Mouse (Mus musculus) kidney, embryonic 14.5 days (tissue): Measurements from ENCODE around the gene Med23. TPM values are rescaled to one million over a fixed set of nuclear protein-coding genes. Genes with fewer than 3 reads are reported as not detected.

ENCODE experiments used
- ATAC-seq: fragments of 200-750 bp; cut with Nextera tagmentation; 2 replicates; pipeline ENCODE4 v1.8.0; 2017; ENCODE audit warnings: moderate number of reproducible peaks, mild to moderate bottlenecking, moderate TSS enrichment, moderate library complexity; ENCODE audit not compliant: low FRiP score, low TSS enrichment
- H3K27ac ChIP-seq: fragments of 300-500 bp; sonication (generic); 2 replicates; pipeline ENCODE4 v1.5.1; 2014; ENCODE audit warnings: low read depth, mild to moderate bottlenecking, low read length, moderate library complexity, mixed read lengths
- H3K27me3 ChIP-seq: fragments of 300-500 bp; sonication (generic); 2 replicates; pipeline ENCODE4 v1.6.1; 2014; ENCODE audit warnings: mild to moderate bottlenecking, low read length; ENCODE audit not compliant: control insufficient read depth, insufficient read depth
- H3K36me3 ChIP-seq: fragments of 300-500 bp; sonication (generic); 2 replicates; pipeline ENCODE4 v1.6.1; 2014; ENCODE audit warnings: low read length, mixed read lengths; ENCODE audit not compliant: control insufficient read depth, insufficient read depth
- H3K4me1 ChIP-seq: fragments of 300-500 bp; sonication (generic); 2 replicates; pipeline ENCODE4 v1.6.1; 2014; ENCODE audit warnings: low read length, mixed read lengths; ENCODE audit not compliant: control insufficient read depth, insufficient read depth
- H3K4me2 ChIP-seq: fragments of 300-500 bp; sonication (generic); replicated peaks from 2 replicates; pipeline ENCODE4 v1.6.1; 2014; ENCODE audit warnings: low read depth, mild to moderate bottlenecking, low read length
- H3K4me3 ChIP-seq: fragments of 300-500 bp; sonication (generic); 2 replicates; pipeline ENCODE4 v1.5.1; 2014; ENCODE audit warnings: mild to moderate bottlenecking, low read length
- H3K9ac ChIP-seq: fragments of 300-500 bp; sonication (generic); 2 replicates; pipeline ENCODE4 v1.6.1; 2014; ENCODE audit warnings: low read depth, mild to moderate bottlenecking, low read length, moderate library complexity
- H3K9me3 ChIP-seq: fragments of 300-500 bp; sonication (generic); 2 replicates; pipeline ENCODE4 v1.6.1; 2016; ENCODE audit warnings: low read length; ENCODE audit not compliant: control insufficient read depth
- WGBS: fragments of 180-500 bp; shearing (Covaris S2); extraction: QIAGEN DNeasy Blood & Tissue Kit; methylation state at CpG from one replicate; pipeline ENCODE4 v1.1.7; 2014; 5-methylcytosine and 5-hydroxymethylcytosine counted together
- polyA plus RNA-seq: library from polyadenylated mRNA; unstranded; fragments of >200 nt; fragmentation: Nextera tagmentation; extraction: Ambion mirVana; gene quantifications from 2 replicates; pipeline ENCODE4 v1.2.1, GENCODE M21; 2014

The Med23 gene
- polyA plus RNA-seq, 1 experiment from 2014 or later, result 28.7 TPM

- H3K9ac ChIP-seq, result no peak overlapping the region
- WGBS, result 79% methylated on average over 8 of the region's 8 CpGs
- no peak for ATAC-seq
- H3K4me2 ChIP-seq, result no peak overlapping the region
- H3K36me3 ChIP-seq, result peaks cover 93% of the 10 kb centered on the region
- H3K27me3 ChIP-seq, result no peaks in the 10 kb centered on the region
- H3K4me3 ChIP-seq, result no peak overlapping the region
- H3K27ac ChIP-seq, result no peak overlapping the region
- no peaks in the 10 kb centered on the region for H3K9me3 ChIP-seq
- H3K4me1 ChIP-seq, result no peaks in the 10 kb centered on the region
Observed at GRCm38 (mm10) chr10:24911199-24911598, 41.4 kb downstream of the Med23 start.

DNA sequence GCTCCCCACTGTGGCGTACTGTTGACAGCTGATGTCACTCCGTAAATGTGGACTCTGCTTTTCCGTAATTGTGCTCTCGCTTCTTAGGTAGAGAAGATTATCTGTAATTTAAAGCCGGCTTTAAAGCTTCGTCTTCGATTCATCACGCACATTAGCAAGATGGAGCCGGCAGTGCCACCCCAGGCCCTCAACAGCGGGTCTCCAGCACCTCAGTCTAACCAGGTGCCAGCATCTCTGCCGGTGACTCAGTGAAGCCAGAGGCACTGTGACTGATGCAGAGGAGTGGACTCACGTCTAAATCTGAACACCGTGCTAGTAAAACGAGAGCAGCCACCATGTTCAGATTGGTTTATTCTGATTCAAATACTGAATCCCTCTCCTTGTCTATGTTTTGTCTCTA is 42.8 kb downstream of the Med23 start:
- no peak overlapping the region for H3K4me3 ChIP-seq
- no peak overlapping the region for H3K9ac ChIP-seq
- ATAC-seq, result no peak
- no peak overlapping the region for H3K4me2 ChIP-seq
- H3K27me3 ChIP-seq, result no peaks in the 10 kb centered on the region
- H3K4me1 ChIP-seq, result no peaks in the 10 kb centered on the region
- peaks cover 82% of the 10 kb centered on the region for H3K36me3 ChIP-seq
- H3K27ac ChIP-seq, result no peak overlapping the region
- 96% methylated on average over 14 of the region's 14 CpGs for WGBS
- no peaks in the 10 kb centered on the region for H3K9me3 ChIP-seq

DNA sequence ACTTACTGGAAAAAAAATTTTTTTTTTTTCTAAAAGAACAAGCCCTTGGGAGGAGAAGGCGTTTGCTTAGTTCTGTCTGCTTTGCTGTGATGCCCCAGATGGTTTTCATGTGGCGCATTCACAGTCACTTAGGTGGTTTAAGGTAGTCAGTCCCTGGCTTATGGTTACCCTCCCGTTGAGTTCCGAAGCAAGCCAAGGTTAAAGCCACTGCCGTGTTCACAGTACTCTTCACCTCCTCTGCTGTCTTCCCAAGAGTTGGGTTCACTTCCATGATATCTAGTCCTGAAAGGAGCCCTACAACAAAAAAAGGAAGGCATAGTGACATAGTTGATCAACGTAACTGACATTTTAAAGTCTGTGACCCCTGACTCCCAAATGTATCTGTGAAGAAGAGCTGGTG is 45.7 kb downstream of the Med23 start:
- Histone ChIP-seq H3K27me3 (no peaks in the 10 kb centered on the region), H3K9ac (no peak overlapping the region), H3K36me3 (peaks cover 57% of the 10 kb centered on the region), H3K27ac (no peak overlapping the region), H3K4me2 (no peak overlapping the region), H3K4me3 (no peak overlapping the region), H3K4me1 (no peaks in the 10 kb centered on the region), H3K9me3 (no peaks in the 10 kb centered on the region)
- 87% methylated on average over 6 of the region's 6 CpGs for WGBS
- no peak for ATAC-seq

GRCm38 (mm10) chr10:24922977-24923376 is 53.2 kb downstream of the Med23 start:
- H3K9ac ChIP-seq, result no peak overlapping the region
- peaks cover 4% of the 10 kb centered on the region; the same call in 1 of the 2 replicates for H3K4me1 ChIP-seq
- no peaks in the 10 kb centered on the region for H3K9me3 ChIP-seq
- H3K4me2 ChIP-seq, result no peak overlapping the region
- H3K36me3 ChIP-seq, result no peaks in the 10 kb centered on the region
- no peaks in the 10 kb centered on the region for H3K27me3 ChIP-seq
- H3K27ac ChIP-seq, result no peak overlapping the region
- ATAC-seq, result no peak
- no peak overlapping the region for H3K4me3 ChIP-seq
- 67% methylated on average over 4 of the region's 4 CpGs for WGBS

DNA sequence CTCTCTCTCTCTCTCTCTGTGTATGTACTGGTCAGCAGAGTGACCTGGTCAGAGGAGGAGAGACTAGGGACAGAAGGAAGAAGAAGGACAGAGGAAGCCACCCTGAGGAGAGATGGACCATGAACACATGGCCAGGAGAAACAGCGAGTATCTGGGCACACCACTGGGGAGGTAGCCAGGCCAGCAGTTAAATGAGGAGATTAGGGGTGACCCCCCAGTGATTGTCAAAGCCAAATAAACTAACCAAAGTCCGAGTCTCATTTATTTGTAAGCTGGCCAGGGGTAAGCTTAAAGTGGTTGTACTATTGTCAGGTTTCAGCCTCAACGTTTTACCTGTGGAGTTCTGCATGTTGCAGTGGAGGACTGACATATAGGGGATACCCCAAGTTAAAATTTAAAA is 54.5 kb downstream of the Med23 start:
- Histone ChIP-seq H3K9me3 (no peaks in the 10 kb centered on the region), H3K27ac (no peak overlapping the region), H3K9ac (no peak overlapping the region), H3K4me2 (no peak overlapping the region), H3K36me3 (no peaks in the 10 kb centered on the region), H3K4me3 (no peak overlapping the region), H3K27me3 (no peaks in the 10 kb centered on the region), H3K4me1 (peaks cover 4% of the 10 kb centered on the region; the same call in 1 of the 2 replicates)
- no peak for ATAC-seq
- WGBS, result 74% methylated on average over 3 of the region's 3 CpGs

DNA sequence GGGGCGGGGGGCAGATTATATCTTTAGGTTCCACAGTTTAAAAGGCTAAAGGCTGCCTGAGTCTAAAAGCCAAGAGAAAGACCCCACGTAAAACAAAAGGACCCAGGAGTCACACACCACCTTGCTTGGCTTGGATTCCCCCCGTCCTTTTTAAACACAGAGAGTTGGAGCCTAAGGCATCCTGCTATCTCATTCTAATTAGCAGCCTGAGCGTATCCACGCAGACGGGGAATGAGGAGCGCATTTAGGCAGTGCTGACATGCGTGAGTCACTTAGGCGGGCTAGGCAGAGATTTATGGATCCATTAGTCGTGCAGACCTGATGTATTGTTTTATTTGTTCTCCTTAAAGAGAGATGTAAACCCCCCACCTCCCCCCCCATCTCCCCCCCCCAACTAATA is 56.6 kb downstream of the Med23 start:
- Histone ChIP-seq H3K4me3 (no peak overlapping the region), H3K36me3 (no peaks in the 10 kb centered on the region), H3K9ac (no peak overlapping the region), H3K27me3 (no peaks in the 10 kb centered on the region), H3K27ac (no peak overlapping the region), H3K9me3 (no peaks in the 10 kb centered on the region), H3K4me2 (no peak overlapping the region), H3K4me1 (peaks cover 4% of the 10 kb centered on the region; the same call in 1 of the 2 replicates)
- peak; percentile 59; the same call in 1 of the 2 replicates for ATAC-seq
- 14% methylated on average over 10 of the region's 10 CpGs for WGBS

GRCm38 (mm10) chr10:24926962-24927720 is 57.4 kb downstream of the Med23 start, which contains the start of gene Arg1:
Gene Arg1 (minus strand): TSS chr10:24927484.
- no peaks in the 10 kb centered on the region for H3K36me3 ChIP-seq
- H3K4me2 ChIP-seq, result peak within 1 kb of the TSS; percentile 29
- H3K9ac ChIP-seq, result no peak within 1 kb of the TSS
- WGBS, result 17% methylated on average over 14 of the region's 14 CpGs
- H3K9me3 ChIP-seq, result no peaks in the 10 kb centered on the region
- peak; percentile 43; the same call in 1 of the 2 replicates for ATAC-seq
- no peak within 1 kb of the TSS for H3K27ac ChIP-seq
- H3K4me3 ChIP-seq, result no peak within 1 kb of the TSS
- H3K27me3 ChIP-seq, result no peaks in the 10 kb centered on the region
- peaks cover 4% of the 10 kb centered on the region; the same call in 1 of the 2 replicates for H3K4me1 ChIP-seq

DNA sequence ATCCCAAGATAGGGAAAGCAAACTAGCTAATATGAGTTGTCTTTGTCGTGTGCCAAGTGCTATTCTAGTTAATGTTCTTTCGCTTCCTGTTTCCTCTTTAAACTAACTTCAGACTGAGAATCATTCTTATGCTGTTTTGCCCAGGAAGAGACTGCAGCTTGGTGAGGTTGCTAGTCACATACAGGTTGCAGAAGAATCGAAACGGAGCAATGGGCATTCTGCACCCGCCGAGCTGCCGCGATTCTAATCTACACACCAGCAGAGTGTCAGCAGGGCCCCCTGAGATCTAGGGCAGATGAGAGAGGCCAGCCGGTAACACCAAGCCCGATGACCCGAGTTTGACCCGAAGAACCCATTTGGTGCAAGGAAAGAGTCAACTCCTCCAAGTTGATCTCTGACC is 58.3 kb downstream of the Med23 start:
- Histone ChIP-seq H3K27ac (no peak overlapping the region), H3K4me1 (peaks cover 4% of the 10 kb centered on the region; the same call in 1 of the 2 replicates), H3K9ac (no peak overlapping the region), H3K4me3 (no peak overlapping the region), H3K4me2 (peak overlapping the region; percentile 16; the same call in 1 of the 2 replicates), H3K9me3 (no peaks in the 10 kb centered on the region), H3K36me3 (no peaks in the 10 kb centered on the region), H3K27me3 (no peaks in the 10 kb centered on the region)
- no peak for ATAC-seq
- WGBS, result 5% methylated on average over 12 of the region's 12 CpGs

DNA sequence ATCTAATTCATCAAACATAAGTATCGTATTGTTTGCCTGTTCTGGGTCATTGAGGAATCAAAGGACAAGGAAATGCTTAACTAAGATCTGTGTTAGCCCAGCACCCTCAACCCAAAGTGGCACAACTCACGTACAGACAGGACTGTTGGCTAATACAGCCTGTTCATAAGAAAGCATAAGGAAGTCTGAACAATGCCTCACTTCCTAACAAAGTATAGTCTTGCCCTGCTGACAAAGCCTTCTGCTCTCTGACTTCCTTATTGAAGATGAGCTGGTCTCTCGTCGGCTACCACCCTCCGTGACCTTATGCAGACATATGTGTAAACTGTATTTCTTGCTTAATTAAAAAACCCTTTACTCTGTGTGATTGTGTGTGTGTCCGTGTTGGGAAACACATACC is 60.4 kb downstream of the Med23 start:
- H3K9me3 ChIP-seq, result no peaks in the 10 kb centered on the region
- H3K27ac ChIP-seq, result no peak overlapping the region
- H3K27me3 ChIP-seq, result no peaks in the 10 kb centered on the region
- no peak overlapping the region for H3K4me3 ChIP-seq
- no peak overlapping the region for H3K9ac ChIP-seq
- H3K36me3 ChIP-seq, result no peaks in the 10 kb centered on the region
- no peak overlapping the region for H3K4me2 ChIP-seq
- WGBS, result 74% methylated on average over 6 of the region's 6 CpGs
- H3K4me1 ChIP-seq, result peaks cover 4% of the 10 kb centered on the region; the same call in 1 of the 2 replicates
- no peak for ATAC-seq
